Mouse (Mus musculus): Measurements from ENCODE around the gene Traf3.

Traf3 gene

GRCm38 (mm10) chr12:111153946-111154345, 12.2 kb upstream of the Traf3 start:
- DNase-seq, result no peak

- no peak for DNase-seq
These were observed 11.5 kb upstream of the Traf3 start for GRCm38 (mm10) chr12:111154641-111155040.

GRCm38 (mm10) chr12:111155756-111156155, 10.4 kb upstream of the Traf3 start:
- DNase-seq, result no peak

GRCm38 (mm10) chr12:111159659-111160428, 6.3 kb upstream of the Traf3 start:
- DNase-seq, result no peak

- no peak for DNase-seq
These were observed 5.3 kb upstream of the Traf3 start for GRCm38 (mm10) chr12:111160871-111161270.

- DNase-seq, result no peak
These were observed 4.2 kb upstream of the Traf3 start for GRCm38 (mm10) chr12:111161943-111162311.

- DNase-seq, result peak; percentile 64
These were observed 3.7 kb upstream of the Traf3 start for GRCm38 (mm10) chr12:111162312-111163061.

- DNase-seq, result peak; percentile 95
These were observed 1.8 kb upstream of the Traf3 start for GRCm38 (mm10) chr12:111164310-111164751.

- DNase-seq, result peak; percentile 61
These were observed 891 bp upstream of the Traf3 start for GRCm38 (mm10) chr12:111165146-111165812.

GRCm38 (mm10) chr12:111166681-111167289, 615 bp downstream of the Traf3 start:
- peak; percentile 56 for DNase-seq

GRCm38 (mm10) chr12:111168891-111169290, 2.7 kb downstream of the Traf3 start:
- DNase-seq, result no peak

GRCm38 (mm10) chr12:111178772-111179171, 12.6 kb downstream of the Traf3 start:
- DNase-seq, result no peak

- no peak for DNase-seq
These were observed 15.7 kb downstream of the Traf3 start for GRCm38 (mm10) chr12:111181848-111182247.

GRCm38 (mm10) chr12:111182378-111182777, 16.2 kb downstream of the Traf3 start:
- DNase-seq, result no peak

- no peak for DNase-seq
These were observed 18.3 kb downstream of the Traf3 start, which contains the start of gene 4930595D18Rik for GRCm38 (mm10) chr12:111184476-111184875. Gene 4930595D18Rik (minus strand): TSS chr12:111184491.

GRCm38 (mm10) chr12:111186986-111187385, 20.8 kb downstream of the Traf3 start:
- no peak for DNase-seq

- no peak for DNase-seq
These were observed 22.1 kb downstream of the Traf3 start for GRCm38 (mm10) chr12:111188295-111188694.

- no peak for DNase-seq
These were observed 24.2 kb downstream of the Traf3 start for GRCm38 (mm10) chr12:111190355-111190754.

- peak; percentile 24 for DNase-seq
These were observed 24.7 kb downstream of the Traf3 start for GRCm38 (mm10) chr12:111190891-111191290.

GRCm38 (mm10) chr12:111192777-111193176, 26.6 kb downstream of the Traf3 start:
- no peak for DNase-seq

- DNase-seq, result no peak
These were observed 27.2 kb downstream of the Traf3 start for GRCm38 (mm10) chr12:111193331-111193730.

- DNase-seq, result no peak
These were observed 30.4 kb downstream of the Traf3 start for GRCm38 (mm10) chr12:111196548-111196947.

GRCm38 (mm10) chr12:111203076-111203475, 36.9 kb downstream of the Traf3 start:
- DNase-seq, result no peak
